In genomic region chr3:152979481-152980092, GRCm38 (mm10) we compare ENCODE assay signal across 9 mouse cellular contexts. TPM values are rescaled to one million over a fixed set of nuclear protein-coding genes. Genes with fewer than 3 reads are reported as not detected.
DNase-seq lines count a peak whose midpoint lies in the region; ATAC-seq and TF ChIP-seq lines count a peak whose summit lies in the region.
"Had no signal": no experiment of that assay in that cellular context is flagged by ENCODE, and none has a peak within 500 bp of the region (broad histone marks: within the 10 kb centered on the region; RNA-seq: fewer than 3 reads in every experiment).

No protein-coding gene starts in this region.

- 78% methylated on average over 11 of the region's 11 CpGs for WGBS in forebrain, embryonic 13.5 days
- 80% methylated on average over 11 of the region's 11 CpGs for WGBS in forebrain, embryonic 11.5 days

- no peak for TF ChIP-seq CTCF in G1E (IDR thresholded peaks at IDR 0.05; ENCODE audit: low read depth, low read length)

- intact Hi-C loops in left cerebral cortex, postnatal 4 days (cut with DNase I) = no loop called here

- peaks cover 23% of the 10 kb centered on the region for H3K4me1 ChIP-seq in forebrain, embryonic 13.5 days
- H3K4me1 ChIP-seq in forebrain, embryonic 11.5 days (replicated peaks; ENCODE audit: control insufficient read depth, insufficient read depth, low read length) = peaks cover 9% of the 10 kb centered on the region
- peaks cover 30% of the 10 kb centered on the region for H3K4me1 ChIP-seq in G1E (ENCODE audit: insufficient read depth, low read depth, low read length)

- no peak overlapping the region for H3K27ac ChIP-seq in forebrain, embryonic 13.5 days
- no peak overlapping the region for H3K27ac ChIP-seq in forebrain, embryonic 11.5 days (ENCODE audit: low read depth, low read length)
- H3K27ac ChIP-seq: heart, embryonic 13.5 days had no signal

- no peak for DNase-seq in forebrain, embryonic 11.5 days (ENCODE audit: low spot score)
- DNase-seq in G1E (ENCODE audit: low spot score) = peak; percentile 44
- DNase-seq in lung, postnatal 10 days = peak; percentile 25
- DNase-seq in cerebellum, postnatal 36 days = no peak
- no peak for DNase-seq in left cerebral cortex, postnatal 4 days
- no peak for DNase-seq in kidney, postnatal 36 days

- H3K9ac ChIP-seq in forebrain, embryonic 13.5 days = no peak overlapping the region
- H3K9ac ChIP-seq in forebrain, embryonic 11.5 days (ENCODE audit: low read length) = no peak overlapping the region
- H3K9ac ChIP-seq: heart, embryonic 13.5 days had no signal

- no peaks in the 10 kb centered on the region for H3K36me3 ChIP-seq in forebrain, embryonic 13.5 days (ENCODE audit: poor library complexity, severe bottlenecking)
- no peaks in the 10 kb centered on the region for H3K36me3 ChIP-seq in forebrain, embryonic 11.5 days (ENCODE audit: control insufficient read depth, insufficient read depth, low read length)
- H3K36me3 ChIP-seq in G1E (replicated peaks) = no peaks in the 10 kb centered on the region
- H3K36me3 ChIP-seq: heart, embryonic 13.5 days had no signal

- H3K27me3 ChIP-seq in forebrain, embryonic 13.5 days = peaks cover 26% of the 10 kb centered on the region
- peaks cover 10% of the 10 kb centered on the region; the same call in 1 of the 2 replicates for H3K27me3 ChIP-seq in forebrain, embryonic 11.5 days (ENCODE audit: control insufficient read depth, insufficient read depth, low read length)
- H3K27me3 ChIP-seq in G1E (ENCODE audit: insufficient read depth, low read length) = peaks cover 31% of the 10 kb centered on the region

- no peaks in the 10 kb centered on the region for H3K9me3 ChIP-seq in forebrain, embryonic 13.5 days (replicated peaks)
- no peaks in the 10 kb centered on the region for H3K9me3 ChIP-seq in forebrain, embryonic 11.5 days (ENCODE audit: control insufficient read depth, low read length)
- no peaks in the 10 kb centered on the region for H3K9me3 ChIP-seq in G1E (replicated peaks)
- H3K9me3 ChIP-seq: heart, embryonic 13.5 days had no signal

- no peak for ATAC-seq in forebrain, embryonic 13.5 days
- no peak for ATAC-seq in forebrain, embryonic 11.5 days (replicated peaks; ENCODE audit: low FRiP score)
- peak; percentile 96 for ATAC-seq in G1E (ENCODE audit: extremely low read depth, insufficient number of reproducible peaks, low FRiP score, poor library complexity, severe bottlenecking)
- ATAC-seq in granulocyte monocyte progenitor cell, adult 5-6 weeks (replicated peaks; ENCODE audit: poor library complexity, severe bottlenecking) = peak; percentile 72

- peak overlapping the region; percentile 27 for H3K4me2 ChIP-seq in forebrain, embryonic 13.5 days
- no peak overlapping the region for H3K4me2 ChIP-seq in forebrain, embryonic 11.5 days (ENCODE audit: low read depth, low read length, severe bottlenecking)

- no peak overlapping the region for H3K4me3 ChIP-seq in forebrain, embryonic 13.5 days
- H3K4me3 ChIP-seq in forebrain, embryonic 11.5 days (ENCODE audit: low read depth, low read length) = no peak overlapping the region
- H3K4me3 ChIP-seq in G1E (ENCODE audit: low read depth, low read length) = no peak overlapping the region
- H3K4me3 ChIP-seq: heart, embryonic 13.5 days had no signal

RNA-seq across cellular contexts. Expression of gene St6galnac5, which starts 2.5 kb away (rescaled TPM):
- 5.7 and 6.7 TPM in 2 replicates for polyA plus RNA-seq in forebrain, embryonic 13.5 days (2015; fragmentation: Nextera tagmentation; extraction: Ambion mirVana)
- polyA plus RNA-seq in forebrain, embryonic 11.5 days (2014; fragmentation: Nextera tagmentation; extraction: Ambion mirVana) = 0.69 and 1.3 TPM in 2 replicates
- total RNA-seq in G1E (2014; fragmentation: Nextera tagmentation) (not detected in 2 replicates), G1E (2017) (0.06 and 0.33 TPM in 2 replicates)
- polyA plus RNA-seq in G1E (2012) = not detected in 2 replicates
- total RNA-seq in granulocyte monocyte progenitor cell, adult 5-6 weeks (2014; fragmentation: Nextera tagmentation) = not detected in 2 replicates
- total RNA-seq in granulocyte monocyte progenitor cell, adult 5-6 weeks (2017) = not detected in 2 replicates
- total RNA-seq in left cerebral cortex, postnatal 4 days (2021) = 10 to 100 TPM; 50.0 to 62.1 TPM

Comparison
In these comparisons a context has a peak if more than half of its experiments do, and no peak if none do; other contexts are left out.
1. ATAC-seq: peak in G1E (single experiment) and granulocyte monocyte progenitor cell, adult 5-6 weeks (single experiment); none in forebrain, embryonic 13.5 days (single experiment) and forebrain, embryonic 11.5 days (single experiment).
2. DNase-seq: peak in G1E (single experiment) and lung, postnatal 10 days (single experiment); none in forebrain, embryonic 11.5 days (single experiment), cerebellum, postnatal 36 days (0 of 2), left cerebral cortex, postnatal 4 days (single experiment) and kidney, postnatal 36 days (0 of 2).
3. RNA of gene St6galnac5, which starts 2.5 kb away (total RNA-seq): 50.0 to 62.1 TPM in left cerebral cortex, postnatal 4 days; 0.06 to 0.33 TPM in G1E and not detected in granulocyte monocyte progenitor cell, adult 5-6 weeks; every median in the first group is over 10 times any median in the second.